Mouse (Mus musculus): ENCODE data around the gene Slc19a1. TPM values are rescaled to one million over a fixed set of nuclear protein-coding genes. Genes with fewer than 3 reads are reported as not detected.

The Slc19a1 gene
- 10 to 100 TPM; 21.1 to 21.6 TPM for total RNA-seq (2021)
- long read RNA-seq, experiment 1, partial matches to known transcripts: 5 of 22 reads
- long read RNA-seq, experiment 1, other reads (novel, unspliced or antisense): 12 of 22 reads
- long read RNA-seq, experiment 2, transcript Slc19a1-201 (6 exons, 2,347 nt): major isoform, 10 of 22 reads
- long read RNA-seq, experiment 2, partial matches to known transcripts: 2 of 22 reads
- long read RNA-seq, experiment 2, other reads (novel, unspliced or antisense): 6 of 22 reads

- no peak for TF ChIP-seq CTCF (conservative IDR thresholded peaks at IDR 0.05)
- DNase-seq (ENCODE audit: low spot score in 2 of 2): no peak
- peak within 1 kb of the TSS; percentile 88 for H3K27ac ChIP-seq
- H3K4me3 ChIP-seq: peak within 1 kb of the TSS; percentile 76
These were observed at the start of gene Slc19a1 for GRCm38 (mm10) chr10:77031768-77032375. TSS of gene Slc19a1 (plus strand) at chr10:77032241.

DNA sequence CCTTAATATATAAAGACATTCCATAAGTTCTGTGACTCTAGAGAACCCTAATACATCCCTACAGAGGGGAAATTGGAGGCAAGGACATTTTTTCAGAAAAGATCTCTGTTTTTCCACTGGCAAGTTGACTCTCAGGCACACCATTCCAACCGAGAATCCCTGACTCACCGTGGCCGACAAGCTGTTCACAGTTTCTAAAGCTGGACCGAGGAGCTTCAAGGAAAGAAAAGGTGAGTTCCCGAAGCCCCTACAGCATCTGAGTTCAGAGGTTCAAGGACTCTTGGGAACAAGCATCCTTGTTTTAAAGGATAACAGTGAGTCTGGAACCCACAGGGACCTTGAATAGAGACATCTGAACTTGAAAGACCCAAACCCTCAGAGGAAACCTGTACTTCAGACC lies 43.5 kb upstream of the Slc19a1 start:
- no peak for TF ChIP-seq CTCF (conservative IDR thresholded peaks at IDR 0.05)
- no peak overlapping the region for H3K4me3 ChIP-seq
- H3K27ac ChIP-seq: no peak overlapping the region
- DNase-seq (ENCODE audit: low spot score in 2 of 2): no peak

DNA sequence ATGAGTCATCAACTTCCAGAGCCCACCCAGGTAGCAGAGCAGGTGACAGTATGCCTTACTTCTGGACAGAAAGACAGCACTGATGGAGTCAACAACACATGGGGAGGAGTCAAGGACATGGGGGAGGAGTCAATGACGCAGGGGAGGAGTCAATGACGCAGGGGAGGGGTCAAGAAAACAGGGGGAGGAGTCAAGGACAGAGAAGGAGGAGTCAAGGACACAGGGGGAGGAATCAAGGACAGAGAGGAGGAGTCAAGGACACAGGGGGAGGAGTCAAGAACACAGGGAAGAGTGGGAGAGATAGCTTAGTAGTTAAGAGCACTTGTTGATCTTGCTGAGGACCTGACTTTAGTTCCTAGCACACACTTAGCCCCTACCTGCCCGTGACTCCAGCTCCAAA lies 39.6 kb upstream of the Slc19a1 start:
- DNase-seq (ENCODE audit: low spot score in 2 of 2): no peak
- Histone ChIP-seq H3K4me3 (no peak overlapping the region), H3K27ac (no peak overlapping the region)
- no peak for TF ChIP-seq CTCF (conservative IDR thresholded peaks at IDR 0.05)

DNA sequence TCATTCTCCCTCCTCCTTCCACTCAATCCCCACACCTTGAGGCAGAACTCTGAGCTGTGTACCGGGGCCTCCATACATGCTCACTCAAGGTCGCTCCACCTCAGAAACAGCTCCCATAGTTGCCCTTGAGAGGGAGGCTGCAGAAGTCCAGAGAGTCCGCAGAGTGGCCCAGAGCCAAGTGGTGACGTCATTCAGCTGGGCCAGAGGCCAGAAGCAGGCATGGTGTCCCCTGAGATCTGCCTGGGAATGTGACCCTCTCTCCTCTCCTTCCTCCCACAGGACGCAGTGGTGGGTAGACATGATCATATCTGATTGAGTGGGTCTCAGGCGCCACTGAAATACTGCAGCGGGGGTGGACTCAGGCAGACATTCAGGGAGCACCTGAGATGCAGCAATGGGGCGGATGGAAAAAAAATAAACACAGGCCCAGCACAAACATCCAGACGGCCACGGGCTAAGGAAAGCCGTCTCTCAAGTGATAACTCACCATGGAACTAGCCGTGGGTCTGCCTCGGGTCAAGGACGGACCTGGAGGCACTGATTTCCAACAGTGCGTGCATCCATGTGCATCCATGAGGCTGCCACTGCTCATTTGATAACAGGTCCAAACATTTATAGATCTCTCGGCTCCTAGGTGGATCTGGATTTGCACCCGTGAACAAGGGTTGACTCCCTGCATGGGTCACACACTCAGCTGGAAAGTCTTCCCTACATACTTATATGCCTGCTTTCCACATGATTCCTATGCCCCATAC lies 34.1 kb upstream of the Slc19a1 start:
- peak in 1 of 2 experiments; percentile 25 for DNase-seq (ENCODE audit: low spot score in 2 of 2)
- Histone ChIP-seq H3K27ac (no peak overlapping the region), H3K4me3 (no peak overlapping the region)
- no peak for TF ChIP-seq CTCF (conservative IDR thresholded peaks at IDR 0.05)

- no peak overlapping the region for H3K4me3 ChIP-seq
- TF ChIP-seq CTCF (conservative IDR thresholded peaks at IDR 0.05): no peak
These were observed 27.1 kb upstream of the Slc19a1 start for GRCm38 (mm10) chr10:77004936-77005335.

GRCm38 (mm10) chr10:77007433-77008108 lies 24.5 kb upstream of the Slc19a1 start:
- no peak for DNase-seq (ENCODE audit: low spot score in 2 of 2)
- H3K4me3 ChIP-seq: no peak overlapping the region
- TF ChIP-seq CTCF (conservative IDR thresholded peaks at IDR 0.05): no peak
- peak overlapping the region; percentile 85 for H3K27ac ChIP-seq

More at GRCm38 (mm10) chr10:77004936-77005335, 27.1 kb upstream of the Slc19a1 start:
- H3K27ac ChIP-seq: no peak overlapping the region
- DNase-seq (ENCODE audit: low spot score in 2 of 2): no peak

GRCm38 (mm10) chr10:77008109-77008561 lies 23.9 kb upstream of the Slc19a1 start:
- H3K27ac ChIP-seq: peak overlapping the region; percentile 85

DNA sequence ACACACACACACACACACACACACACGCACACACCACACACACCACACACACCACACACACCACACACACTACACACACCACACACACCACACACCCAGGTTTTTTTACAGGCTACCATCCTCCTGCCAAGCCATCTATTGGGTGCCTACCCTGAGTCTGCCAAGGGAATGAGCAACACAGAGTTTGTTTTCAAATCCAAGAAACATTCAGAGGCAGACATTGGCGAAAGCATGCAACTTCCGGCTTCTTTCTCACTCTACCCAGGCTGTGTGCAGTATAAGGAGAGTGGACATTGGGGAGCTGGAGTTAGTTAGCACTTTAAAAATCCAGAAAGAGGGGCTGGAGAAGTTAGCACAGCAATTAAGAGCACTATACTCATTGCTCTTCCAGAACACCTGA lies 23.3 kb upstream of the Slc19a1 start:
- peak in 1 of 2 experiments; percentile 13 for DNase-seq (ENCODE audit: low spot score in 2 of 2)
- no peak for TF ChIP-seq CTCF (conservative IDR thresholded peaks at IDR 0.05)
- H3K27ac ChIP-seq: peak overlapping the region; percentile 75
- no peak overlapping the region for H3K4me3 ChIP-seq

More at GRCm38 (mm10) chr10:77008109-77008561, 23.9 kb upstream of the Slc19a1 start:
- DNase-seq (ENCODE audit: low spot score in 2 of 2): peak; percentile 48 to 55
- no peak overlapping the region for H3K4me3 ChIP-seq
- no peak for TF ChIP-seq CTCF (conservative IDR thresholded peaks at IDR 0.05)

DNA sequence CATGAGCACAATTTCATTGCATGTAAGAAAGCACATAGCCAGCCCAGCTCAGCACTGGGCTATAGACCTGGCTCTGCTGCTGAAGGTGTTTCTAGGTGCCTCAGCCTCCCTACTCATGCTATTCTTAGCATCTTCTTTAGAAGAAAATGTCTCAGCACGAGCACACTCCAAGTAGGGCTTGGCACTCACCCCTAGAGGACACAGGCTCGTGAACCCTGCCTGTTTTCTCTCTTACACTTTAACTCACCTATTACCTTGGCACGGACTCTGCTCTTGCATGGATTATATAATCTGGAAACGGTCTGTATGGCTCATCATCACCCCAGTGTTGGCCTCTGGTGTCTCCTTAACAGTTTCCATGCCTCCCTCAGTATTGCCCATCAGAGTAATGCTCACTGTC lies 20.4 kb upstream of the Slc19a1 start:
- H3K27ac ChIP-seq: no peak overlapping the region
- no peak overlapping the region for H3K4me3 ChIP-seq
- no peak for DNase-seq (ENCODE audit: low spot score in 2 of 2)
- TF ChIP-seq CTCF (conservative IDR thresholded peaks at IDR 0.05): no peak

DNA sequence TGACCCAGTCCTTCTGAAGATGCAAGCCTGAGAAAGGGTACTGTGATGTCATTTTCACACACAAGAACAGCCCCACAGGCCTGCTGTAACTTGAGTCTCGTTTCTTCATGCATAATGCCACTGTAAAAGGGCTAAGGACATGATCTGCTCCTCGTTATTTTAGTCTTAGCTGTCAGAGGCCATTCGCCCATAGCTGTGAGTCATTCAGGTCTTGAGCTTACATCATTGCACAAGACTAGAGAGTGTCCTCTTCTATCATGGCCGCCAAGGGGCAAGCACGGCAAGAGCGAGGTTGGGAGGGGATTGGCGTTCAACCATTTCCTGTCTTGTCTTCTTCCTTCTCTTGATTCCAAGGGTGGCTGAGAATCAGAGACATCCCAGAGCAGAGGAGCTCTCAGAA lies 16.0 kb upstream of the Slc19a1 start:
- no peak for DNase-seq (ENCODE audit: low spot score in 2 of 2)
- H3K27ac ChIP-seq: no peak overlapping the region
- TF ChIP-seq CTCF (conservative IDR thresholded peaks at IDR 0.05): no peak
- H3K4me3 ChIP-seq: no peak overlapping the region

GRCm38 (mm10) chr10:77016499-77016898 lies 15.5 kb upstream of the Slc19a1 start:
- DNase-seq (ENCODE audit: low spot score in 2 of 2): no peak
- no peak overlapping the region for H3K4me3 ChIP-seq
- no peak for TF ChIP-seq CTCF (conservative IDR thresholded peaks at IDR 0.05)
- H3K27ac ChIP-seq: no peak overlapping the region

DNA sequence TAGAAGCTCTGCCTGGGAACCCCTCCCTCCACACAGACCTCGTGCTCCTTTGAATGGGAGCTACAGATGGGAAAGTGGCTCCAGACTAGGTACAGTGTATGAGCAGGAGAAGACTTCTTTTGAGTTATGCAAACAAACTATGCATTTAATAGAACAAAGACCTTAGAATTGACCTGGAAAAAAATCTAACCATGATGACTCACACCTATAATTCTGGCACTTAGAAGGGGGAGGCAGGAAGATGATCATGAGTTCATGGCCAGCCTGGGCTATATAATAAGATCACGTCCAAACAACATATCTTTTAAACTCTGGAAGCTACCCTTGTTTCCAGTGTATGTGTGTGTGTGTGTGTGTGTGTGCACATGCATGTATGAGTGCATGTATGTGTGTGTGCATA lies 15.0 kb upstream of the Slc19a1 start:
- Histone ChIP-seq H3K4me3 (no peak overlapping the region), H3K27ac (no peak overlapping the region)
- no peak for DNase-seq (ENCODE audit: low spot score in 2 of 2)
- no peak for TF ChIP-seq CTCF (conservative IDR thresholded peaks at IDR 0.05)

- Histone ChIP-seq H3K27ac (no peak overlapping the region), H3K4me3 (no peak overlapping the region)
- 0 out of 2 replicates have a peak, but pooled peaks have one; percentile 13 for TF ChIP-seq CTCF (conservative IDR thresholded peaks at IDR 0.05)
- no peak for DNase-seq (ENCODE audit: low spot score in 2 of 2)
These were observed 14.4 kb upstream of the Slc19a1 start for GRCm38 (mm10) chr10:77017662-77018061.

Data from layer of hippocampus, adult 2 months (tissue).